Mouse (Mus musculus): ENCODE measurements at regions not wholly inside any gene's neighbourhood (a gene's known extent, or its start where the extent isn't known, plus 50 kb on each side); places are given as distances from the start of the nearest gene placed in this dataset.

- Histone ChIP-seq H3K27ac (ENCODE audit: insufficient read depth, low read length) (no peak overlapping the region), H3K4me3 (ENCODE audit: insufficient read depth, low read length) (no peak overlapping the region), H3K4me1 (ENCODE audit: control insufficient read depth, insufficient read depth, low read length) (no peaks in the 10 kb centered on the region)
- no peak for TF ChIP-seq CTCF (IDR thresholded peaks at IDR 0.05; ENCODE audit: borderline replicate concordance, insufficient read depth, low read length)
- TF ChIP-seq POLR2A (IDR thresholded peaks at IDR 0.05; ENCODE audit: low read depth, low read length), result no peak
Measured at GRCm38 (mm10) chr10:26639118-26639517, 114.1 kb upstream of the Arhgap18 start.

- TF ChIP-seq CTCF (IDR thresholded peaks at IDR 0.05; ENCODE audit: borderline replicate concordance, insufficient read depth, low read length) (no peak), POLR2A (IDR thresholded peaks at IDR 0.05; ENCODE audit: low read depth, low read length) (no peak)
- Histone ChIP-seq H3K4me3 (ENCODE audit: insufficient read depth, low read length) (no peak overlapping the region), H3K4me1 (ENCODE audit: control insufficient read depth, insufficient read depth, low read length) (no peaks in the 10 kb centered on the region), H3K27ac (ENCODE audit: insufficient read depth, low read length) (no peak overlapping the region)
Measured at GRCm38 (mm10) chr10:26653103-26653502, 100.1 kb upstream of the Arhgap18 start.

GRCm38 (mm10) chr10:26664270-26664669 is 89.0 kb upstream of the Arhgap18 start:
- no peak for TF ChIP-seq POLR2A (IDR thresholded peaks at IDR 0.05; ENCODE audit: low read depth, low read length)
- TF ChIP-seq CTCF (IDR thresholded peaks at IDR 0.05; ENCODE audit: borderline replicate concordance, insufficient read depth, low read length), result no peak
- H3K27ac ChIP-seq (ENCODE audit: insufficient read depth, low read length), result no peak overlapping the region
- H3K4me1 ChIP-seq (ENCODE audit: control insufficient read depth, insufficient read depth, low read length), result no peaks in the 10 kb centered on the region; the same call in 1 of the 2 replicates
- no peak overlapping the region for H3K4me3 ChIP-seq (ENCODE audit: insufficient read depth, low read length)

- Histone ChIP-seq H3K4me1 (ENCODE audit: control insufficient read depth, insufficient read depth, low read length) (no peaks in the 10 kb centered on the region), H3K27ac (ENCODE audit: insufficient read depth, low read length) (no peak overlapping the region), H3K4me3 (ENCODE audit: insufficient read depth, low read length) (no peak overlapping the region)
- TF ChIP-seq CTCF (IDR thresholded peaks at IDR 0.05; ENCODE audit: borderline replicate concordance, insufficient read depth, low read length) (no peak), POLR2A (IDR thresholded peaks at IDR 0.05; ENCODE audit: low read depth, low read length) (no peak)
Measured at GRCm38 (mm10) chr10:26679500-26680227, 73.6 kb upstream of the Arhgap18 start.

- TF ChIP-seq POLR2A (IDR thresholded peaks at IDR 0.05; ENCODE audit: low read depth, low read length) (no peak), CTCF (IDR thresholded peaks at IDR 0.05; ENCODE audit: borderline replicate concordance, insufficient read depth, low read length) (no peak)
- Histone ChIP-seq H3K4me3 (ENCODE audit: insufficient read depth, low read length) (no peak overlapping the region), H3K27ac (ENCODE audit: insufficient read depth, low read length) (no peak overlapping the region), H3K4me1 (ENCODE audit: control insufficient read depth, insufficient read depth, low read length) (no peaks in the 10 kb centered on the region)
Measured at GRCm38 (mm10) chr10:26694761-26695160, 58.5 kb upstream of the Arhgap18 start.

GRCm38 (mm10) chr10:26695212-26695933 is 57.8 kb upstream of the Arhgap18 start:
- Histone ChIP-seq H3K4me3 (ENCODE audit: insufficient read depth, low read length) (0 out of 2 replicates have a peak overlapping the region, but pooled peaks have one; percentile 7), H3K4me1 (ENCODE audit: control insufficient read depth, insufficient read depth, low read length) (no peaks in the 10 kb centered on the region), H3K27ac (ENCODE audit: insufficient read depth, low read length) (no peak overlapping the region)
- TF ChIP-seq POLR2A (IDR thresholded peaks at IDR 0.05; ENCODE audit: low read depth, low read length) (no peak), CTCF (IDR thresholded peaks at IDR 0.05; ENCODE audit: borderline replicate concordance, insufficient read depth, low read length) (no peak)
